Mouse (Mus musculus) adrenal gland, adult (tissue): ENCODE measurements at regions not wholly inside any gene's neighbourhood (a gene's known extent, or its start where the extent isn't known, plus 50 kb on each side); places are given as distances from the start of the nearest gene placed in this dataset.

ENCODE experiments used
- DNase-seq, 2 experiments: peaks; one replicate each; pipeline ENCODE4 v3.0.0; 2022 to 2023; ENCODE audit warnings: low spot score in 1 of 2; ENCODE audit not compliant: inconsistent age in 2 of 2

DNA sequence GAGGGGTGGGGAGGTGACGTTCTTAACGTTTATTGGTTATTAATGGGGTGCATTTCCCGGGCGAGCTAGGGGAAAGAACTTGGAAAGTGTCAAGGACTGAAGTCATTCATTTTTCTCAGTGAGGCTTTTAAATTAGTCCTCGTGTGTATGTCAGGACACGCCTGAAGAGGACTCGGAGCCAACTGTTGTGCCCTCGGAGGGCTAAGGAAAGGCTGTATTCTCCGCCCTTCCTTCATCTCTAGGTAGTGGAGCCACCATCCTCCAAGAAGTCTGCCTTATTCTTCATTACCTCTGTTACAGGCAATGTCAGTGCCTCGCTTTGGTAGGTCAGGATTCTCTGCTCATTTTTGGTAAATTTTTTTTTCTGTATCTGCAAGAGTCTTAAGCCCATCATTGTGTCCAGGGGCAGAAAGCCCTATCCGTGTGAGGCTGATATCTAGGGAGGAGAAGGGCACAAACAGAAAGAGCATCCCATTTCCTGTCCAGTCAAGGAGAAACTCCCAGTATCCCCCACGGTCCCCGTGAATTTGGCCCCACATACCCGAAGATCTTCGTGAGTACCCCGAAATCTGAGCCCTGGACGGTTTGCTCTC, 84.2 kb upstream of the Calm2 start:
- no peak for DNase-seq

DNA sequence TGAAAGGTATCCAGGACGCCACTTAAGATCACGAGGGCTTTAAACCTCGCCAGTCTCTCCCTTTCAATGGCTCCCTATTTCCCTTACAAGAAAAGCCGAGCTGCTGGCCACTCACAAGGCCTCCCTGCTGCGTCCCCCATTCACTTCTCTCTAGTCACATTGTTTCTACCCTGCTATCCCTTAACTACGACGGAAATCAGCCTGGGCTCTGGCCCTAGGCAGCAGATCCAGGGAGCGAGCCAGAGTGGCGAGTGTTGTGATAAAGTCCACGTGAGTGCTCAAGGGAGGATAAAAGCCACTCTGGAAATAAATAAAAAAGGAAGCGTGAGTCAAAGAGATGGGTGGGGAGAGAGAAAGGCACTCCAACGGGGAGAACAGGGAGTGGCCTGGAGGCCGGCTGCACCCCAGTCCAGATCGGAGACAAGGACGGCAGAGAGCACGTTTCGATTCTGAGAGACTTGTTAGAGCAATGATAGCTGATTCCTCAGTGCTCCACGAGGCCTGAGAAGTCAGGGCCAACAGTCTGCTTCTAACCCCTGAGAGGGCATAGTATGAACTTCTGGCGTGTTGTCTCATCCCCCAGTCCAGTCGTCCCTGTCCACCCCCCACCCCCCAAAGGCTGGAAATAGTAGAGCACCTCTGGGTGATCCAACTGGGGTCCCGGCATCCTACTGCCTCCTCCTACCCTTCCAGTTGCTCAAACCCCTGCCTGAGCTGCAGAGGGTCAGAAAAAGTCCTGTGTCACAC, 84.8 kb upstream of the Calm2 start:
- peak; percentile 78 to 93 for DNase-seq

DNA sequence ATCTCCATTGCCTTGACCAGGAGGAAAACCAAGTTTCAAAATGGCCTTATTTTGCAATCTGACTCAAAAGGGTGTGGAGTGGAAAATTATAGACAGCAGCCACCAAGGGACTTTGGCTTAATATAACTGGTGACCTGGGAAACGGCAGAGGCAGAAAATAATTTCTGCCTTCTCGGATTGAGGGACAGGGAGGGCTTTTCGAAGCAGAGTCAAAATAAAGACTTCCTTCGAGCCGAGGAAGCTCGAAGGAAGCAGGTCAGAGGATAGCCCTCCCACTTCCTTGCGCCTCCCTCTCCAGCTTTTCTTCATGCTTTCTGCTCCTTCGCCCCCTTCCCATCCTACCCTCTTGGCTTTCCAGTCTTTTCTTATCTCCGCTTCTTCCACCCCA, 85.4 kb upstream of the Calm2 start:
- DNase-seq: peak in 1 of 2 experiments; percentile 86

DNA sequence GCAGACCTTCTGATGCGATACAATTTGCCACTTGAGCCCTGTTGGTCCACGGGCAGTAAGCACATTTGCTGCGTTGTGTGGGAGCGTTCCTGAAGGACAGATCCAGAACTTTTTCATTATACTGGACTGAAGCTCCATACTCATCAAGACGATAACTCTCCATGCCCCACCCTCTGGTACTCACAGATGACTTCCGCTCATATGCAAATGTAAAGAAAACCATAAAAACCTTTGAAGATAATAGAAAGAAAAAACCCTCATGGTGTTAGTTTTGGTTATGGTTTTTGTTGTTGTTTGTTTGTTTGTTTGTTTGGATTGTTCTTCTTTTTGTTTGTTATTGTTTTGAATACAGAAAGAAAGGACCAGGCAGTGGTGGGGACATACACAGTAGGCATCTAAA, 86.0 kb upstream of the Calm2 start:
- DNase-seq: no peak

DNA sequence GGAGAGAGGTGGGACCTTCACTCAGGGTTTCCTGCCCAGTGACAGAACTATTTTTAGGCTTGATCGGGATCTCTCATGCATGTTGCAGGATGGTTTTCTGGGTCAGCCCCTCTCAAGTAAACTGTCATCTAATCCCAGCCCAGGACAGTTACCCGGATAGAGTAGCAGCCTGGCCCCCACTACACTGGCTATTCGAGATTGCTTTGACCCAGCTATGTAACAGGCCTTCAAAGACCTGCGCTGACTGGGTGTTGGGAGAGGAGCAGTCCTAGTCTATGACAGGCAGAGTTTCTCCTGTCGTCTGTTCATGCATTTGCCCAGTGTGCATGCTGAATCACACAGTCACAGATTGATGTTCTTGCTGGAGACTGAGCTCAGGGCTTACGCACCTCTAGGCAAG, 86.2 kb upstream of the Epcam start:
- DNase-seq: peak; percentile 46 to 85

DNA sequence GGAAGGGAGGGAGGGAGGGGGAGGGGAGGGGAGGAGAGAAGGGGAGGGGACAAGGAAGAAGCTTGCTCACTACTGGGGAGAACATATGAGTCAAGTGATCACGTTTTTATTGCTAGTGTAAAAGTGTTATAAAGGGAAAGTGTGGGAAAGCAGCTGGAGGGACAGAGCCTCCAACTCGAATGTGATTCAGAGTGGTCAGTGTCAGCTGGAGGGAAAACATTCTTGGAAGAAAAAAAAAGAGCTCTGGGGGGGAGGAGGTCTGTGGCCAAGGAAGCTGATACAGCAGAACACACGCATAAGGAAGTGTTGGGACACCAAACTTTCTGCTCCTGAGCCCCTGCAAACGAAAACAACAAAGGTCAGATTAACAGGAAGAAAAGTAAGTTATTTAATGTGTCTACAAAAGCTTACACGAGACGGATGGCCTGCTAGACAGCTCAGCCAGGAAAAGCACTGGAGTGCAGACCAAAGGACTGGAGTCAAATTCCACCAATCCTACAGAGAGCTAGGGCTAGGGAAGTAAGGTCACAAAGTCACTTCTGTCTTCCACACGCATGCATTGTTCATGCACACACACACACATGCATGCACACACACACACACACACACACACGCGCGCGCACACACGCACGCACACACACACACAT, 85.1 kb upstream of the Epcam start:
- peak in 1 of 2 experiments; percentile 57 for DNase-seq

DNA sequence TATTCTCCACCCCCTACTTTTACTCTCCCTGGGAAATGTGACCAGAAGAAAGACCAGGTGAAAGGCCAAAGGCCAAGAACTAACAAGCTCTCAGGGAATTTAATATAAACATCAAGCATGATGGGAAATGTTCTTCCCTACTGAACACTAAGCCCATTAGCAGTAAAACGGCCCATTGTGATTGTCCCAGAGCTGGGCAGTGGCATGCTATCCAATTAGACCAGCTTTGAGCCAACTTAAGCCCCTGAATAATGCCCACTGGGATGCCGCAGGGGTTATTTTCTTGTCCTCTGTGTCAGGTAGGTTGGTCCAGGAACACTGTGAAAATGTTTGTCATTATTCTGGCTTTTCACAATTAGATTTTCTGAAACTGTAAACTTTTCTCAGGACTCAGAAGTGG, 81.2 kb upstream of the Epcam start:
- DNase-seq: no peak

DNA sequence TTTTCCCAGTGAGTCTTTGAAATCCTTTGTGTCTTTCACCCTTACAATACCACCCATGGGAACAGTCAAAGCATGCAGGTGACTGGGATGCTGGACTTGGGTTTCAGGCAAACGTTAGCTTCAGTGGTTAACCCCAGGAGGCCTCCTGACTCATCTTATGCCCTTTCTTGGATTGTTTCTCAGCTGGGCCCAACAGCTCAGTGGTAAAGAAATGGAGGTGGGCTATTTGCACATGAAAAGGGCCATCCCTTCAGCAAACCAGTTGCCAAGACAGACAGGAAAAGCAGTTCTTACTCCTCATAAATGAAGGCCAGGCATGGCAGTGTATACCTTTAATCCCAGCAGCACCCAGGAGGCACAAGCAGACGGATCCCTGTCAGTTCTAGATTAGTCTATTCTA, 77.4 kb upstream of the Epcam start:
- DNase-seq: no peak

DNA sequence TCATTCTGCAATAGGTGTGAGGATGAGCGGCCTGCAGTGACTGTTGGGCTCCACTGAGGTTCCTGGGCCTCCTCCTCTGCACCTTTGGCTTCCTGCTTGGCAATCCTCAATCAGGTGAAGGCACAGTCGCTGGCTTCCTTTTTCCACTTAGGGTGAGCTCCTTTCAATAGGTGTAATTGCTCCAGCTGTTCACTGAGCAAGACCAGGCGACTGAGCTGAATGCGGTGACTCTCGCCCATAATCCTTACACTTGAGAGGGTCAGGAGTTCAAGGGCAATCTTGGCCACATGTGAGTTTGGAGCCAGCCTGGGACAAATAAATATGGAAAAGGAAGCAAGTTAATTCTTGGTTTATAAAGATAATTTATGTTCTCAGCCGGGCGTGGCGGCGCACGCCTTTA, 76.1 kb upstream of the Epcam start:
- DNase-seq: no peak

DNA sequence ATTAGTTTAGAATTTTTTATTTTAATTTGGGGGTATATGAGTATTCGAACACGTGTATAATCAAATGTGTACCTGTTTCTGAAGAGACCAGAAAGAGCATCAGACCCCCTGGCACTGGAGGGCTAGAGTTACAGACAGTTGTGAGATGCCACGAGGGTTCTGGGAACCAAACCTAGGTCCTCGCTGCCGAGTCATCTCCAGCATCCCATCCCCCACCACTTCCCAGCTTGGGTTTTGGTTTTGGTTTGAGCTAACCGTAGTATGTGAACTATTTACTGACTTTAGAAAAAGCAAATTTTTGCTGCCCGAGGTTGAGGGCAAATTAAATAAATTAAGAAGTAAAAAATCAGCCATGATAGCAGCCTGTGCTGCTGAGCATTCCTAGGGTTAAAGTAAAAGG, 74.9 kb upstream of the Epcam start:
- no peak for DNase-seq

DNA sequence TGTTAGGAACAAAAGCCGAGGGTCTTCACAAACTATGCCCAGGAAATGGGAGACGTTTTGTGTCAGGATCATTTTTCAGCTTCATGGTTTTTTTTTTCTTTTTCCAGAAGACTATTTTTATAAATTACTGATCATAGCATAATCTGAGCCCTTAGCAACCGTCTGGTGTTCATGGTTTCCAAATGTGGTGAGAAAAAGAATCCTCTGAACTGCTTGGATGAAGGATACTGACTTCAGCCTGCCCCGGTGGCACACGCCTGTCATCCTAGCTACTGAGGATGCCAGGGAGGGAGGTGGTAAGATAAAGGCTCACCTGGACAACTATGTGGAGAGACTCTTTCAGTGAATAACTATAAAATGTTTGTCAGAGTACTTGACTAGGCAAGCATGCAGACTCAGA, 72.4 kb upstream of the Epcam start:
- DNase-seq: no peak

DNA sequence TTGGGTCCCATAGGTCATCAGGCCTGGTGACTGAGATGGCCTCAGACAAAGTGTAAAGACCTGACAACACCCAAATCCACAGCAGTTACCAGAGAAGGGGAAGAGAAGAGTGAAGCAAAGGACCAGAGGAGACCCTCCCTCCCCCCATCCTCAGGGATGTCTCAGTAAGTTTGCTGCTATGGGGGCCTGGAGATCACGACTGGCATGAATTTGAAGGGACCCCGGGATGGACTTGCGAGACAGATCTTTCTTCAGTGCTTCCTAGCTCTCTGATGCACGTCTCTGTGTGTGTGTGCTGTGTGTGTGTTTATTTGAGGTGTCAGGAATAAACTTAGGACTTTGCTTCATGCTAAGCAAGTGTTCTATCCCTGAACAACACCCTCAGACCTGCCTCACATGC, 70.1 kb upstream of the Epcam start:
- DNase-seq: no peak

DNA sequence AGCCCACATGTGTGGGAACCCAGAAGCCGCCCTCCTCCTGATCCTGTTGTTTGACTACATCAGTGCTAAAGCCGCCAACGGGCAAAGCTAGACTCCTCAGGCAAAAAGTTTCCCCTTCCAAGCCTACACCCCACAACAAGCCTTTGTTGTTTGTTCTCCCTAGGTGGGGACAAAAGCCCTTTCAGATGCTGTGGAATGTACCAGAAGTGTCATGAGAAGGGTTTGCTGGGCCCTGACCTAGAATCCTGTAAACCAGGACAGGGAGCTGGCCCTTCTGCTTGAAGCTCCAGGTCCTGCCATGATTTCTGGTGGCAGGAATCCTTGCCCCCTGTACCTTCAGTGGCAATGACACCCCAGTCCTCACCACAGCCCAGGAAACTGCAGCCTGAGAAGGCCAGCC, 69.5 kb upstream of the Epcam start:
- no peak for DNase-seq

DNA sequence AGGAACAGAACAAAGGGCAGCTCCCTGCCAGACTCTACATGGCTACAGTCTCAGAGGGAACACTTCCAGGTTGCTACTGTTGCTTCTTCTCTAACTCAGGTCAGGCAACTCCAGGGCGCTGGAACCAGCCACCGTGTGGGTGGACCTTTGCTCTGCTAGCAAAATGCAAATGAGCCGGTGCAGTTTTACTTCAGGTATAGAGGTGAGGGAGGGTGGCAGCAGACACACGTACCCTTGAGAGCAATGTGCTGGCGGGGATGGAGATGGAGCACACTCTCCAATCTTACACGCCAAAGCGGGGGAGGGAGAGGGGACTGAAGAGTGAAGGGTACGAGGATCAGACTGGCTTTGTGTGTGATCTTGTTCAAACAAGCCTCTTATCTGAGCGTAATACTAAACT, 68.8 kb upstream of the Epcam start:
- DNase-seq: no peak

DNA sequence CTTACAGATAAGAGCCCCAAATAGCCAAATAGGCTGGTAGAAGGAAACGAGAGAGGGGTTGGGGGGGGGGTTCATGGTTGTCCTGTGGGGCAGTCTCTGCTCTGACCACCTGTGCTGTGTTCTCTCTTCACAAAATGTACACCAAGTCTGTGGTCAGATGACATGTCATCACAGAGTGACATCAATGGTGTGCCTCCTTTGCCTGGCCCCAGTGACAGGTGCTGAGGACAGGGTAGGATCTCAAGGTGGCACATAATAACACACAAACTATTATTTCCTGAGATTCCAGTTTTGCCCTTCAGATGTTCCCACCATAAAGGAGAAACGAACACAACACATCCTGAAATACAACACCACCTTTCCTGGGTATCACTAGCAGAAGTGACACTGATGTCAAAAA, 68.3 kb upstream of the Epcam start:
- no peak for DNase-seq

DNA sequence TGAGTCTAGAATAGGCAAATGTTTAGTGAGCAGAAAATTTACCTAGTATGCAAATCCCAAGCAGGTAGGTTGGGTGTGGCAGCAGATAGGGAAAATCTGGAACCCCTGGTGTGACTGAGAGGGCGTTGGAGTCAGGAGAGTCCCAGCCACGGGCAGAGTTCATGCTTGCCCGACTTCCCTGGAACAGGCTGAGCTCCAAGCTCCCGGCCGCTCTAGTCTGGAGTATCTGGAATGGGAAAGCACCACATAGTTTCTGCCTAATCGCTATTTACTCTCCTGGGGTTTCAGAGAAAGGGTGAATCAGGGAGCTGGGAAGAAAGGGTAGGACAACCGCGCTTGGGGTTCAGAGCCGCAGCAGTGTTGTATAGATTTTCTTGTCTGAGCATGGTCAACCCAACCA, 65.8 kb upstream of the Epcam start:
- no peak for DNase-seq

DNA sequence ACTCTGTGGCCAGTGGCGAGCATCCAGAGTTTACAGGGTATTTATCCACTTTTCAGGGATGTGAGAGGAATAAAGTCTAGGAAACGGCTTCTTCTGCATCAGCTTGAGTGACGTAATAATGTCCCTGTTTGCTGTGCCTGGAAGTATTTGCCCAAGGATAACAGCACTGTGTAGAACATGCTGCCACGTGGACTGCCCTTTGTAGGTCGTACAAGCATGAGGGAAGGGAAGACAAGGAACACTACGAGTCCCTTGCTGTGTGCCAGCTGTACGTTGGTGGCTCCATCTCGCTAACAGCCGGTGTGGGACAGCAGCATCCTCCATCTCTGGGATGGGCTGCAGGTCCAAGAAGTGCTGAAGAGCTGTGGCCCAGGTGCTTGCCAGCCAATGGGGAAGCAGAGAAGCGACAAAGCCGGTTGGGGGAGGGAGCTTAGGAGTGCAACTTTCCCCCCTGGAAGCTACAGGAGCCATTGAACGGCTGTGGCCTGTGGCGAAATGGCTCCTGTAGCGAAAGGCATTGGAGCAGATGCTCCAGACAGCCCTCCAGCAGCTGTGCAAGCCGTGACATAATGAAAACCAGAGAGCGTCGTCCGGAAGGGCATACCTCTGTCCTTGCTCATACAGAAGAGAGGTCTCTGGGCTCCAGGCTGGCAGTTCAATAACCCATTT, 65.0 kb upstream of the Epcam start:
- DNase-seq: peak in 1 of 2 experiments; percentile 25

DNA sequence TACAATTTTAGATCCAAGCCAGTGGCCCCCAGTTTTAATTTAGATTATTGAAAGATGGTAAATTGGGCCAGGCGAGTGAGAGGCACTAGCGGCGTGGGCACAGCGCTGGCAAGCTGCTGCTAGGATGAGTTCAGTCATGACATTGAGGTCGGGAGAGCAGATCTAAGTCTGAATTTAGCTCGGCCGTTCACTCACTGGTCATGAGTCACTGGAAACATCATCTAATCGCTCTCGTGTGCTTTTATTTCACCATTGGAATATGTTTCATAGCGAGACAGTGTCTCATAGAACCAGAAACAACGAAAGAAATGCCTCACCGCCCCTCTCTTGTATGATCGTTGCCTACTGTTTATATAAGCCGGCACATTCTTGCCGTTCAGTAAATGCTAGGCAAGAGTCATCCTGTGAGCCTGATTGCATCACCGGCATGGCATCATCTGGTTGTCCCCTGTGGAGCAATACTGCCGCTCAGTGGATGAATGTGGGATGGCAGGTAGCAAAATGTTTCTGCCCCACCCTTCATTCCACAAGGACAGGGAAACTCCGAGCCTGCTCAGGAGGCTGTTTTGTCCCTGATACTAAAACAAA, 64.3 kb upstream of the Epcam start:
- peak; percentile 92 to 99 for DNase-seq

DNA sequence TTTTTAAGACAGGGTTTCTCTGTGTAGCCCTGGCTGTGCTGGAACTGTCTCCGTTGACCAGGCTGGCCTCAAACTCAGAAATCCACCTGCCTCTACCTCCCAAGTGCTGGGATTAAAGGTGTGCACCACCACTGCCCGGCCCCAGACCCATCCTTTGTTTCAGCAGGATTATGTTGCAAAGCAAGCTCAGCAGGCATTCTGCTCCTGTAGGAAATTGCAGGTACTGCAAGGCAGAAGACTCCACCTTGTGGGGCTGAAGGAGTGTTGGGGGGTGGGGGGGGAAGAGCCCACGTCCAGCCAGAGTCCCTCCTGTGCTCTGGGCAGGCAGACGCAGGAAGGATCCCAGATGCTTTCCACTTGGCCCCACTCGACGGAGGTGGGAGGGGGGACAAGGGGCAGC, 52.2 kb upstream of the Epcam start:
- no peak for DNase-seq

DNA sequence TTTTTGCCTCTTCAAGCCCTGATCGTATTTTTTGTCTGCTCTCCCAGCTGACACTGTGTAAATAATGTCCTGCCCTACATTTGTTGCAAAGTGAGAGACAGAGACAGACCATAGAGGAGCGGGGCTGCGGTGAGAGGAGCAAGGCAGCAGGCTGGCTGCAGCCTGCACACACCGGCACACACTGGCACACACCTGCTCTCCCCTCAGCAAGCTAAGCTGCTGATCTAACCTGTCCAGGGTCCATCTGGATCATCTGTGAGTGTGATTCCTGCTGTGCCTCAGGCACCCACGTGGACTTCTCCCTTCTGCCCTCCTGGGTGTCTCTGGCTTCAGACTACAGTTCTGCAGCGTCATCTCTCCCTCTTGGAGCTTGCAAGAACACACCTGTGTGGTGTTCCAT, 50.4 kb upstream of the Epcam start:
- no peak for DNase-seq
